ENCODE assay signal across 7 mouse cellular contexts in the genomic region with DNA sequence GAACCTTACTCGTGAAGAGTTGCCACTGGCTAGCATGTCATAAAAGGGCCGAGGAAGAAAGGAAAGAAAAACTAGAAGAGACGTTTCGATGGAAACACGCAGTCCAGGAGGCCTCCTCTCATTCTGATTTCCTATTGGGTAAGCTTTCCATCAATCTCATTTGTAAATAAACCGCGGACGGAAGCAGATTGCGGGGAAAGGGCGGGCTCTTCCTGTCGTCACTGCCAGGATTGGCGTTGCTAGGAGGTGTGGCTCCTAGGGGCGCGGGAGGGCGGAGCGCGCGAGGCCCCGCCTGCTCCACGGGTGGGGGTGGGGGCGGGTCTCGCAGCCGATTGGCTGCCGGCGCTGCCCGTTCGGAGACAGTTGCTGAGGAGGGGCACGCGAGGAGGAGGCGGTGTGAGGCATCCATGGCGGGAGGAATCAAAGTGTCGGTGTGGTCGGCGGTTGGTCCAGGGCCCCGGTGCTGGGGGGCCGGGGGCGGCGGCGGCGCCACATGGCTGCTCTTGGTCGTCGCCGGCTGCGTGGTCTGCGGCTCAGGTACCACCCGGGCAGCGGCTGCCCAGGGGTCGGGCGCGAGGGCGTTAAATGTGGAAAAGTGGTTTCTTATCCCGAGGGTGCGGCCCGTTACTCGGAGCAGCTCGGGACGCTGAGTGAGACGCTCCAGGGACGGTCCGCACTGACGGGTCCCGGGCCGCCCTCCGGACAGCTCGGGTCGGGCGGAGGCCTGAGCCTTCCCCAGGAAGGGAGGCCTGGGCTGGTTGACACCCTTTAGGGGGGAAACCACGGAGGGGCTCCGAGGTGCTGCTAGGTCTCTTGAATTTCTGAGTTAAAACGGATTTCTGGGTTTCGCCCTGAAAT. TPM values are rescaled to one million over a fixed set of nuclear protein-coding genes. Genes with fewer than 3 reads are reported as not detected.
A peak's percentile ranks its signal among the peaks of the same experiment; 100 is the strongest.
DNase-seq lines count a peak whose midpoint lies in the region; ATAC-seq and TF ChIP-seq lines count a peak whose summit lies in the region.

No protein-coding gene starts in this region.

- peak overlapping the region; percentile 68 for H3K27ac ChIP-seq in intestine, postnatal 0 days (ENCODE audit: low read depth, low read length)
- peak overlapping the region; percentile 60 for H3K27ac ChIP-seq in midbrain, embryonic 12.5 days (replicated peaks)
- H3K27ac ChIP-seq in small intestine, adult 2 months (ENCODE audit: insufficient read depth, low read depth, low read length): peak overlapping the region; percentile 83

- H3K36me3 ChIP-seq in intestine, postnatal 0 days (ENCODE audit: control insufficient read depth, insufficient read depth): no peaks in the 10 kb centered on the region; the same call in 1 of the 2 replicates
- no peaks in the 10 kb centered on the region for H3K36me3 ChIP-seq in midbrain, embryonic 12.5 days
- H3K36me3 ChIP-seq in small intestine, adult 2 months (ENCODE audit: control insufficient read depth, insufficient read depth, low read length): no peaks in the 10 kb centered on the region

- no peaks in the 10 kb centered on the region for H3K9me3 ChIP-seq in intestine, postnatal 0 days (ENCODE audit: control insufficient read depth)
- no peaks in the 10 kb centered on the region for H3K9me3 ChIP-seq in midbrain, embryonic 12.5 days

- peak; percentile 94 for ATAC-seq in intestine, postnatal 0 days
- peak; percentile 94 for ATAC-seq in midbrain, embryonic 12.5 days (ENCODE audit: low FRiP score, low read depth)

- 0 out of 2 replicates have a peak, but pooled peaks have one; percentile 16 for TF ChIP-seq POLR2A in small intestine, adult 2 months (IDR thresholded peaks at IDR 0.05; ENCODE audit: low read depth, low read length)

- H3K27me3 ChIP-seq in intestine, postnatal 0 days (replicated peaks; ENCODE audit: control insufficient read depth, insufficient read depth, low read length): no peaks in the 10 kb centered on the region
- no peaks in the 10 kb centered on the region for H3K27me3 ChIP-seq in midbrain, embryonic 12.5 days
- no peaks in the 10 kb centered on the region for H3K27me3 ChIP-seq in small intestine, adult 2 months (ENCODE audit: control insufficient read depth, insufficient read depth, low read length)

- no peaks in the 10 kb centered on the region for H3K4me1 ChIP-seq in intestine, postnatal 0 days (replicated peaks; ENCODE audit: control insufficient read depth, insufficient read depth, low read length)
- H3K4me1 ChIP-seq in midbrain, embryonic 12.5 days: 0 out of 2 replicates have a peak, but pooled peaks cover 10% of the 10 kb centered on the region
- H3K4me1 ChIP-seq in small intestine, adult 2 months (ENCODE audit: control insufficient read depth, insufficient read depth, insufficient read length, low read length): 0 out of 2 replicates have a peak, but pooled peaks cover 3% of the 10 kb centered on the region

- peak overlapping the region; percentile 71 for H3K4me3 ChIP-seq in intestine, postnatal 0 days (ENCODE audit: low read depth, low read length)
- H3K4me3 ChIP-seq in midbrain, embryonic 12.5 days: peak overlapping the region; percentile 71
- H3K4me3 ChIP-seq in small intestine, adult 2 months (ENCODE audit: low read depth, low read length): peak overlapping the region; percentile 88

- TF ChIP-seq CTCF in intestine, postnatal 0 days (IDR thresholded peaks at IDR 0.05; ENCODE audit: low read depth): no peak
- no peak for TF ChIP-seq CTCF in small intestine, adult 2 months (IDR thresholded peaks at IDR 0.05; ENCODE audit: extremely low read depth, insufficient read length, insufficient replicate concordance, low read depth, low read length)

- peak overlapping the region; percentile 96 for H3K4me2 ChIP-seq in intestine, postnatal 0 days (replicated peaks; ENCODE audit: low read depth)
- peak overlapping the region; percentile 91 for H3K4me2 ChIP-seq in midbrain, embryonic 12.5 days (replicated peaks)

- under 1% methylated on average over 70 of the region's 71 CpGs for WGBS in intestine, postnatal 0 days
- WGBS in midbrain, embryonic 12.5 days: under 1% methylated on average over 71 of the region's 71 CpGs
- under 1% methylated on average over 68 of the region's 71 CpGs for WGBS in small intestine, adult 2 months

- peak; percentile 92 for DNase-seq in adrenal gland, adult 8-10 months
- peak; percentile 96 for DNase-seq in embryo, embryonic 9.5 days (ENCODE audit: extremely low spot score)
- peak; percentile 88 to 93 for DNase-seq in gastrocnemius, postnatal 4 days (ENCODE audit: low spot score in 2 of 2)
- DNase-seq in left cerebral cortex, postnatal 4 days: peak; percentile 97

- peak overlapping the region; percentile 48 for H3K9ac ChIP-seq in intestine, postnatal 0 days (ENCODE audit: low read depth, low read length)
- peak overlapping the region; percentile 76 for H3K9ac ChIP-seq in midbrain, embryonic 12.5 days (replicated peaks)

- intact Hi-C loops in left cerebral cortex, postnatal 4 days (cut with DNase I): loop anchor here (5.0 to 10.0 kb wide), 2 partner anchors 60 to 258 kb away; a partner anchor contains a TSS

RNA-seq across cellular contexts. Expression of a gene that starts 8.6 kb away (rescaled TPM):
- 10 to 100 TPM; 20.0 to 33.6 (median 26.8) TPM for total RNA-seq in adrenal gland, adult 8-10 months (2022)
- 10 to 100 TPM; 14.5 to 14.8 TPM for total RNA-seq in gastrocnemius, postnatal 4 days (2021)
- polyA plus RNA-seq in intestine, postnatal 0 days (2015; fragmentation: Nextera tagmentation; extraction: Ambion mirVana): 3.9 and 4.2 TPM in 2 replicates
- 10 to 100 TPM; 21.5 to 21.9 TPM for total RNA-seq in left cerebral cortex, postnatal 4 days (2021)
- polyA plus RNA-seq in midbrain, embryonic 12.5 days (2016; fragmentation: Nextera tagmentation; extraction: Ambion mirVana): 3.7 and 4.5 TPM in 2 replicates
- polyA plus RNA-seq in small intestine, adult 2 months (2012; rRNA removed): 9.4 and 31.8 TPM in 2 replicates

RNA-seq across cellular contexts. Expression of a gene that starts 10.2 kb away (rescaled TPM):
- 10 to 100 TPM in 2 of 4 experiments, 1 to 10 TPM in 2; 6.3 to 10.6 (median 9.6) TPM for total RNA-seq in adrenal gland, adult 8-10 months (2022)
- total RNA-seq in gastrocnemius, postnatal 4 days (2021): 1 to 10 TPM; 6.0 to 7.3 TPM
- polyA plus RNA-seq in intestine, postnatal 0 days (2015; fragmentation: Nextera tagmentation; extraction: Ambion mirVana): 2.9 and 3.2 TPM in 2 replicates
- 1 to 10 TPM; 4.8 to 5.6 TPM for total RNA-seq in left cerebral cortex, postnatal 4 days (2021)
- 10.0 and 10.3 TPM in 2 replicates for polyA plus RNA-seq in midbrain, embryonic 12.5 days (2016; fragmentation: Nextera tagmentation; extraction: Ambion mirVana)
- 0.67 and 2.5 TPM in 2 replicates for polyA plus RNA-seq in small intestine, adult 2 months (2012; rRNA removed)

RNA-seq across cellular contexts. Expression of a gene that starts 28.1 kb away (rescaled TPM):
- total RNA-seq in adrenal gland, adult 8-10 months (2022): 10 to 100 TPM in 2 of 4 experiments, under 1 TPM in 2; 0.75 to 72.1 (median 30.0) TPM
- total RNA-seq in gastrocnemius, postnatal 4 days (2021): 1 to 10 TPM in 1 of 2 experiments, under 1 TPM in 1; 0.29 to 1.0 TPM
- polyA plus RNA-seq in intestine, postnatal 0 days (2015; fragmentation: Nextera tagmentation; extraction: Ambion mirVana): 73.8 and 80.3 TPM in 2 replicates
- under 1 TPM; 0.46 to 0.82 TPM for total RNA-seq in left cerebral cortex, postnatal 4 days (2021)
- 0.47 and 0.71 TPM in 2 replicates for polyA plus RNA-seq in midbrain, embryonic 12.5 days (2016; fragmentation: Nextera tagmentation; extraction: Ambion mirVana)
- 166 and 688 TPM in 2 replicates for polyA plus RNA-seq in small intestine, adult 2 months (2012; rRNA removed)

RNA-seq across cellular contexts. Expression of a gene that starts 34.1 kb away (rescaled TPM):
- total RNA-seq in adrenal gland, adult 8-10 months (2022): 100 to 1,000 TPM in 3 of 4 experiments, 10 to 100 TPM in 1; 96.7 to 113 (median 107) TPM
- 10 to 100 TPM; 25.9 to 27.0 TPM for total RNA-seq in gastrocnemius, postnatal 4 days (2021)
- polyA plus RNA-seq in intestine, postnatal 0 days (2015; fragmentation: Nextera tagmentation; extraction: Ambion mirVana): 27.1 and 29.2 TPM in 2 replicates
- 1 to 10 TPM; 6.0 to 6.1 TPM for total RNA-seq in left cerebral cortex, postnatal 4 days (2021)
- polyA plus RNA-seq in midbrain, embryonic 12.5 days (2016; fragmentation: Nextera tagmentation; extraction: Ambion mirVana): 6.1 and 9.0 TPM in 2 replicates
- 45.7 and 101 TPM in 2 replicates for polyA plus RNA-seq in small intestine, adult 2 months (2012; rRNA removed)

RNA-seq across cellular contexts. Expression of a gene that starts 47.4 kb away (rescaled TPM):
- total RNA-seq in adrenal gland, adult 8-10 months (2022): not detected
- total RNA-seq in gastrocnemius, postnatal 4 days (2021): under 1 TPM in 1 of 2 experiments, not detected in 1; 0.44 TPM
- not detected in 2 replicates for polyA plus RNA-seq in intestine, postnatal 0 days (2015; fragmentation: Nextera tagmentation; extraction: Ambion mirVana)
- 1 to 10 TPM; 2.8 to 4.3 TPM for total RNA-seq in left cerebral cortex, postnatal 4 days (2021)
- polyA plus RNA-seq in midbrain, embryonic 12.5 days (2016; fragmentation: Nextera tagmentation; extraction: Ambion mirVana): not detected in 2 replicates
- 0.27 TPM in 1 of 2 replicates, not detected in the other for polyA plus RNA-seq in small intestine, adult 2 months (2012; rRNA removed)

Comparison
In these comparisons a context has a peak if more than half of its experiments do, and no peak if none do; other contexts are left out.
1. Peak in every context shown above with its lines: DNase-seq, ATAC-seq, H3K4me3 ChIP-seq and H3K27ac ChIP-seq.